Mouse (Mus musculus) thymus, postnatal 4 days (tissue): Measurements from ENCODE around the gene Foxj1.

ENCODE experiments used
- DNase-seq: peaks from one replicate; pipeline ENCODE4 v3.0.0; 2021

The Foxj1 gene

DNA sequence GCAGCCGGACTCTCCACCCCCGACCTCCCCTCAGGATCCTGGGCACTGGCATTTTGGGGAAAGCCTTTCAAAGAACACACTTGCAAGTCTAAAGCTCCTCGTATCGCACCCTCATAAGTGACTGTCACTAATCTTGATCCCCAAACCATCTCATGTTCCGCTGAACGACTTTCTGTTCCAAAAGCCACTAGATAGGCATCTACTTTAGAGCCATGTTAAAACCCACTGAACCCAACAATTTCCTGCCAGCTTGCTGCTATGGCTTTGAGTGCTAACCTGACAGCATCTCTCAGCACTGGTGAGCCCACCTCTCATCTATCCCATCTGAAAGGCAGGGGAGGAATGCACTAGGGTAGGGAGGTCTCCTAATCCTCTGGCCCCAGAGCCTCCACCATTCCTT, 2.3 kb upstream of the Foxj1 start:
- no peak for DNase-seq

DNA sequence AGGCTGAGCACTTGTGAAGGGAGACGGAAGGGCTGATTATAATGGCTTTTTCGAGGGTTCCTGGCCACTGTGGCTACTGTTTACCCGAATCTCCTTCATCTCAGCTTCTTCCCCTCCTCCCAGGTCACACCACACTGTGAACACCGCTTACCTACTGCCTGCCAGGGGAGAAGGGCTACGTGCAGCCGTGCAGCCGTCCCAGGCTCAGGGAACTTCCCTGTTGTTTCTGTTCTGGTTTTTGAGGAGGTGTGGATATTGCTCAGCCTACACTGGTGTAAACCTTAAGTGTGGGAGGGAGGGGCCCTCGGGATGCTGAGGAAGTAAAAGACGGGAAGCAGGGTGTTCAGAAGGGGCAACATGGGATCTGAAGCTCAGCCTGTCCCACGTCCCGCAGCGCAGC, 1.8 kb upstream of the Foxj1 start:
- DNase-seq: no peak

DNA sequence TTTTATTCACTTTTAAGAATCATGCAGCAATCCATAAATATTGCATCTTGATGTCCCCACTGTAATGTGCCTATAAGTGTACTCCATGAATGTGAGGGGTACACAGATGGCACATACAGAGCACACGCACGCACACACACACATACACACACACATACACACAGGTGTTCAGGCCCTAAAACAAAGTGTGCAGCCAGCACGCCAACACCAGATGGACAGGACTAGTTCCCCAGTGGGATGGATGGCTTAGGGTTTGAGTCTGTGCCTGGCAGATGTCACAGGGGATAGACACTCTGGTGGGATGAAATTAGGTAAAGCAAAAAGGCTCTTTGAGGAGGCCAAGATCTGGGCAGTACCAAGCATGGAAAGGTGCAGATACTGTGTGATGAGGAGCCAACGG, 1.2 kb upstream of the Foxj1 start:
- DNase-seq: no peak

DNA sequence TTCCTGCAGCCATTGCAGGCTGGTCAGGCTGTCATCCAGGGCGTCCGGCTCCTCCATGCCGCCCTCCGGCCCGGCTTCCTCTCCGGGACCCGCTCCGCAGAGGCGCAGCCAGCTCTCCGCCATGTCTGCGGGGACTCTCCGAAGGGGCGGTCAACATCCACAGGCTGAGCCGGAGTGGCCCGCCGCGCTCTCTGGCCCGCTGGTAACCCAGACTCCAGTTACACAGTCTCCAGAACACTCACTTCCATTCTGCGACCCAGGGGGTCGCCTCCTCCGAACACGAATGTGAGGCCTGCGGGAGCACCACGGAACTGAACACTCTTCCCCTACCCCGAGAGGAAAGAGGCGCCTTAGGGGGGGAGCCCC, 799 bp downstream of the Foxj1 start:
- no peak for DNase-seq

DNA sequence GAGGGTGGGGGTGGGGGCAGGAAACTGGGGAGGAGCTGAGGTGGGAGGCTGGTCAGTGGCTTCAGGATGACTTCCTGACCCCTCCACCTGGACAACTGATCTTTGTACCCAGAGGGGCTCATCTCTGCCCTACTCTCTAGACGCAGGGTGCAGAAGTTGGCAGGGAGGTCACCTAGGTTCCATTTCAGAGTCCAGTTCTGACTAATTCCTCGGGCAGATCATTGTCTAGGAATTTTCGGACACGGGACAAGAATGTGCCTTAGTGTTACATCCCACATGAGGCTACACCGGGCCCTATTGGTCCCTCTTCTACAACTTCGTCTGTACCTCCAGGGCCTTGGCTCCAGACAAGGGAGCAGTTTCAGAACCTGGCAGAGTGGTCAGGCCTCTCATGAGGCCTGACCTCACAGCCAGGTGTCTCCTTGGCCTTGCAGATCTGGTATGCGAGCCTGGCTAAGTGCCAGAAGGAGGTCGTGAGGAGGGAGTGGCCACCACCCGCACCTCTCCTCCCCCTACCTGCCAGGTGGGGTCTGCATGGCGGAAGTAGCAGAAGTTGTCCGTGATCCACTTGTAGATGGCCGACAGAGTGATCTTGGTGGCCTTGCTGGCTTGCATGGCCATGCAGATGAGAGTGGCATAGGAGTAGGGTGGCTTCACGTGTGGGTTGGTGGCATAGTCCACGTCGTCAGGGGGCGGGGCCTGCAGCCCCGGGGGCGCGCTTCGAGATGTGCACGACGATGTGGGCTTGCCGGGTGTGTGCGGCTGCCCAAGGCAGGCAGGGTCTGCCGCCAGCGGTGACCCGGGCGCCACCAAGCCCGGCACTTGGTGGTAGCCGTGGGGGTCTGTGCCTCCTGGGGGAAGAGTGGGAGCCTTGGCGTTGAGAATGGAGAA, 1.4 kb downstream of the Foxj1 start:
- peak; percentile 48 for DNase-seq

DNA sequence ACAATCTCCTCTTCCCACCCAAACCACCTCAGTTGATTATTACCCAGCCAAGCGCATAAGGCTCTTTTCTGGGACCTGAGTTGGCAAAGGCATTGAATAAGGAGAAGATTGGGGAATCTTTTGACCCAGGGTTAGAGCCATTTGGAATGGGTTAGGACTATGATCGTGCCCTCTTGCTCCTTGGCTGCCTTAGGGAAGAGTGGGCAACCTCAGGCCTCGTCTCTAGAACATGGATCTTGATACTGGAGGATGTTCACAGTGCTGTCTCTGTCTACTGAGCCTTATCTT, 2.3 kb downstream of the Foxj1 start:
- DNase-seq: no peak

DNA sequence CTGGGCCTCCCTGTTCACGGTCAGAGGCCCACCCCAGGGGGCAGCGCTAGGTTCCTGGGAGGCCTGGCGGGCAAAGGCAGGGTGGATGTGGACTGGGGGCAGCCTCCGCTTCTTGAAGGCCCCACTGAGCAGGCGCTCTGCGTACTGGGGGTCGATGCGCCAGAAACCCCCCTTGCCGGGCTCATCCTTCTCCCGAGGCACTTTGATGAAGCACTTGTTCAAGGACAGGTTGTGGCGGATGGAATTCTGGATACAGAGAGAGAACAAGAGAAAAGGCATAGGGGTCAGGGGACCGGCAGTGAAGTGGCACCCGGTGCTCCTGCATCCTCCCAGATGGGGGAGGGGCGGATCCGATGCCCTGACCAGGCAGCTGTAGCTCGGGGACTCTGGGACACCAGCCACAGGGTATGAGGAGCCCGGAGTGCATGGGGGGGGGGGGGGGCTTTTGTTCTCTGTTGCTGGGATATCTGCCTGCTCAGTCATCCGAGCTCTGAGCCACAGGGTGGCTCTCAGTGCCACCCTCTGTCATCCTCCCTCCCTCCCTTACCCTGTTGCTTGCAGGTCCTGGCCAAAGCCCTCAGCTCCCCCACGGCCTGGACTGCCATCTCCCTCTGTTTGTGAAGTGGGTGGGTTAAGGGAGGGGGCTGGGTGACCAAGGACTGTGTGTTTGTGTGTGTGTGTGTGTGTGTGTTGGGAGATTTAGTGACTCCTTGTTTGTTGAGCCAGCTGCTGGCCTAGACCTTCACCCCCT, 2.8 kb downstream of the Foxj1 start:
- no peak for DNase-seq

DNA sequence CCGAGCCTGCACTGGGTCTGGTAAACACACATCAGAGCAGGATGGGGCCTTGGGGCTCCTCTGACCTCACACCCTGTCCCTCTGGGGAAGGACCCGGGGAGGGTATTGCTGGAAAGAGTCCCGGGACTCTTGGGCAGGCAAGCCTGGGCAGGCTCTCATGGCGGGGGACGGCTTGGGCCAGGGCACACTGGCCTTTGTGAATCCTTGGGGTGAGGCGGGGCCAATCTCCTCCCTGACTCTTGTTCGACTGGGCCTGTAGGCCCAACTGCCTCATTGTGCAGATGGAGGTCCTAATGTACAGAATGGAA, 5.0 kb downstream of the Foxj1 start:
- no peak for DNase-seq

DNA sequence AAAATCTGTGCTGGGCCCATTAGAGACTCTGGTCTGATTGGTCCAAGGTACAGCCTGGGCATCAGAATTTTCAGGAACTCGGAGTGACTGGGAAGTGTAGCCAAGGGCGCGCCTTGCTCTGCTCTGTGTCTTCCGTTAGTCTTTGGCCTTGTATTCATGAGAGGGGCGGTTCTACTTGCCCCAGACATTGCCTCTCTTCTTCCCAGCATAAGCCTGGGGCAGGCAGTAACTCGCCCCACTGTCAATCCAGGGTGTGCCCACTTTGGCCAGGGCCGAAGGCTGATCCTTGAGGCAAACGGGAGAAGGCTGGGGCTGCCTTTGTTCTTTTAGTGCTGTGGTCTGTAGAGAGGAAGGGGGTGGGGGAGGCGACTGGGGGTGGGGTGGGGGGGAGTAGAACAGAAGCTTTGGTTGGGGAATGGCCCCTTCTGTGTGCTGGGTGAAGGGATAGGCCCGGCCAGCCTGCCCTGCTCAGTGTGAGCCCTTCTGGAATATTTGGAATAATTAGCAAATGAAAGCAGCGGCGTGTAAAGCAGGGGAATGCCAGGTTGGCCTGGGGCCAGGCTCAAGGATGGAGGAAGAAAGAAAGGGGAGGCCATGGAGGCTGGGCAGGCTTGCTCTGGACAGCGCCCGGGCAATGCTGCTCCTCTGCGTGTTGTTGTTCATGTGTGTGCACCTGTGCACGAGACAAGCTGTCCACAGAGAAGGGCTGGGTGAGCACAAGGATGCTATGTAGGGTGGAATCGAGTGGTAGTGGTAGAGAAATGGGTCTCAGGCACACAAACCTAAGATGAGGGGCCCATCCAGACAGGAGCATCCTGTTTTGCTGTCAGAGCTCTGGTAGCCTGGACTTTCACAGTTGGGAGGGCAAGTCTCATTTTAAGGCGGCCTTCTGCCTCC, 5.6 kb downstream of the Foxj1 start:
- DNase-seq: no peak

DNA sequence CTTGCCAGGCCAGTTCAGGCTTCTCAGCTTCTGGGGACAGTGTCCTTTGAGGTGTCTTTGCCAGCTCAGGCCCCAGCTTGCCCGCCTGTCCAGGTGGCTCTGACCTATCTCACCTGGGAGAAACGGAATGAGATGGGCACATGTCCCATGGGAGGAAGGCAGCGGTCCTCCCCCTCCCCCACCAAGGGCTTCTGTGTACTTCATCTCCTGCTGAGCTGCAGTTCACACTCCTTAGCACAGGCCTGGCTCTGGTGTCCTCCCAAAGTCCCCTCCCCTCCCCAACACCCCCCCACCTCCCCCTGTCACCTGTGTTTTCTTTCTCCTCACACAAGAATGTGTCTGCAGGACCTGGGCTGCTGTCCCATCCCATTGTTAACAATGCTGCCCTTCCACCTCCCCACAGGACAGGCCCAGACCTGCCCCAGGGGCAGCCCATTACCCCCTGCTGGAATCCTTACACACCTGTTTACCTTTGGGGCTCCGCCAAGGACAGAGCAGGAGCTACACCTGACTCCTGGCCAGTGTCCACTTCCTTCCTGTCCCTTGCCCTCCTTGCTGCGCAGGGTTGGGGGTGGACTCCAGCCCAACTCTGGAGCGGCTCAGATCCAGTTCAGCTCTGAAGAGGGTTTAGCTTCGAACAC, 8.1 kb downstream of the Foxj1 start:
- no peak for DNase-seq

DNA sequence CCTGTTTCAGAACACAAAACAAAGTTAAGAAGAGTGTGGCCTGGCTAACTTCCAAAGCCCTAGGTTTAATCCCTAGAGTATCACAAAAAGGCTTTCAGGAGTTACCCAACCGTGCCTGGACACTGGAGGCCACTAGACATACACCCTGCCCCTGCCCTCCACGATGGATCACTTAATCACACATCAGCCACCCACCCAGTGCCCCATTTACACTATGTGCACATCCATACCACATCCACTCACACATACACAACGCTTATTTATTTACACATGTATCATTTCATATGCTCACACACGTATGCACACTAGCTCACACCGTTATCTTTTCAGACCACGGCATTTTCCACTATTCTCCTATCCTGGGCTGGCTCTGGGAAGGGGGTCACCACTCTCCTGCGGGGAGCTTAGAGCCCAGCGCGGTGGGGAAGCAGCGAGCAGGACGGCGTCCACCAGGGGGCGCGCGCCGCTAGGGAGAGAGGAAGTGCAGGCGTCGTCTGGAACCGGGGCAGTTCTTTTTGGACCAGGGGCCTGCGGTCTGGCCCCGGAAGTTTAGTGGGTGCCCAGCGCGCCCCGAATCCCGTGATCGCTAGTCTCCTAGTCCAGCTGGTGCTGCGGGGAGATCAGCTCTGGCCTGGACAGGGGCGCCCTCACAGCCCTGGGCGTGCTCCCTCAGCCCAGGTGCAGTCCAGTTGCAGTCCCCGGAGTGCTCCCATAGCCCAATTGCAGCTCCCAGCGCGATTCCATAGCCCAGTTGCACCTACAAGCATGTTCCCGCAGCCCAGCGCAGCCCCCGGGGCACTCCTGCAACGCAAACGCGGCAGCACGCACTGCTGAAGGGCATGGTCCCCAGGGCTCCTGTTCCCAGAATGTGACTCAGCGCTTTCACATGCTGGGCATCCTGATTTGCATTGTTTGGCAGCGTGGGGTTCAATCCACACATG, 16.2 kb downstream of the Foxj1 start:
- peak; percentile 98 for DNase-seq

DNA sequence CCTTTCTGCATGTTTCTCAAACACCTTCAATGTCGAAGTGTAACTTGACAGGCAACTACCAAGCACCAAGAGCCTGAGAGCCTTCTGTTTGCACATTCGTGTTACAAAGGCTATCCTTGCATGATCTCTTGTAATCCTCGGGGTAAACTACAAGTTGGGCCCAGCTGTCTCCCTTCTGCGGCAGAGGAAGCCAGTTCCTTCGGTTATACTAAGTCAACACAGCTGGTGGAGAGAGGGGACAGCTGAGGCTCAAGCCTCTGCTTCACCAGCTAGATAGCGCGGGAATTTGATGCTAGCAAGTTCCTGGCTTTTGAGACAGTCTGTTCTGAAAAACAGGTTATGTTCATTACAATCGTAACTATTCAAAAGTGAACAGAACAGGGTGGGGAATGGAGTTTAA, 22.8 kb downstream of the Foxj1 start:
- DNase-seq: peak; percentile 37

DNA sequence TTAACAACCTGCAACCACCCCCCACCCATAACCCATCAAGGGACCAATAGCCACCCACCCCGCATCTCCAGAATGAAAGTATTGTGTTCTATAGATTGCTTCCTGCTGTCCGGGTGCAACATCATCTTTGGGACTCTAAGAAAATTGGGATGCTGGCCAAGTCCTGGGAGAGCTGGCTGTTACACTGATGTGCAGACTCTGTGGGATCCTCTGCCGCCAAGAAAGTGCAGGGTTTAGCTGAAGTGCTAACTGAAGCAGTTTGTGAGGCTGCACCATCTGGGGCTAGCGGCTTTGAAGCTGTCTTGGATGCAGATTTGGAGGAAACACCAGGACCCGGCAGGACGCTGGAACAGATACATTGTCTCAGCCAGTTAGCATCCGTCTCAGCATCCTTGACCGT, 24.0 kb downstream of the Foxj1 start:
- peak; percentile 8 for DNase-seq

DNA sequence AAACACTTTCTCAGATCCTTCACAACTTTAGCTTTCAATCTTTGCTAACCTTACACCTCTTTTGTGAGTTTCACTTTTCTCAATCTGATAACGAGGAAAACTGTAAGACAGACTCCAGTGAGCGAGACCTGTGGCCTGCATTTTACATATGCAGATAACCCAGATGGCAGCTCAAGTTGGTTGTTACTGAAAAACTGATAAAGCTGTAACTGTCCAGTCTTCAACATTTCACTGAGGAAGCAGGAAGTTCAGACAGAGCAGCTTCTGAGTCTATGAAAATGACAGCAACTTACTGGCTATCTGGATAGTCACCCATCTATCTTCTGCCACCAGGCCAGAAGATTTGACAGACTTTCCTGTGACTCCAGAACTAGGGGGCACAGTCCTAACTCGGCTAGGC, 25.6 kb downstream of the Foxj1 start:
- no peak for DNase-seq

DNA sequence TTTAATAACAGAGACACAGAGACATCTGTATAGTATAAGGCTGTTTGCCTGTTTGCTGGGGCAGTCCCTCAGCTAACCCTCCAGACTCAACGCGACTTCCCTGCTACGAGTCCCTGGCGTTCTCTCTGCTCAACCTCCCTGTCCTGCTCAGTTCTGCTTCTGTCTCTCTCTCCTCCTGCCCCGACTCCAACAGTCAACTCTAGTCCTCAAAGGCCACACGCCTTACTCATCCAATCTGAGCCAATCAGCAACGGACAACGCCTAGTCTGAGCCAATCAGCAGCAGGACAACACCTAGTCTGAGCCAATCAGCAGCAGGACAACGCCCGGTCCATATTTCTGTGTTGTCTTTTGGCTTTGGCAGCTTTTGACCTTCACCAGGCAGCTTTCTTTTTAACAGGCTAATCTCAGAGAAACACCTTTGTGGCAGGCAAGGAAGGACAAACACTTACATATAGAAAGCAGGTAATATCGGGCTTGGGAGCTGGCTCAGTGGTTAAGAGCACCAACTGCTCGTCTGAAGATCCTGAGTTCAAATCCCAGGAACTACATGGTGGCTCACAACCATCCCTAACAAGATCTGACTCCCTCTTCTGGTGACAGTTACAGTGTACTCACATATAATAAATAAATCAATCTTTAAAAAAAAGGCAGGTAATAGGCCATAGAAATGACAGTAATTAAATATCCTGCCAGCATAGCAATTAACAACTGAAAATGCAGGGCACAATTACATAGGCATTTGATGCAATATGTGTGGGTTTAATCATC, 27.3 kb downstream of the Foxj1 start:
- DNase-seq: peak; percentile 10

DNA sequence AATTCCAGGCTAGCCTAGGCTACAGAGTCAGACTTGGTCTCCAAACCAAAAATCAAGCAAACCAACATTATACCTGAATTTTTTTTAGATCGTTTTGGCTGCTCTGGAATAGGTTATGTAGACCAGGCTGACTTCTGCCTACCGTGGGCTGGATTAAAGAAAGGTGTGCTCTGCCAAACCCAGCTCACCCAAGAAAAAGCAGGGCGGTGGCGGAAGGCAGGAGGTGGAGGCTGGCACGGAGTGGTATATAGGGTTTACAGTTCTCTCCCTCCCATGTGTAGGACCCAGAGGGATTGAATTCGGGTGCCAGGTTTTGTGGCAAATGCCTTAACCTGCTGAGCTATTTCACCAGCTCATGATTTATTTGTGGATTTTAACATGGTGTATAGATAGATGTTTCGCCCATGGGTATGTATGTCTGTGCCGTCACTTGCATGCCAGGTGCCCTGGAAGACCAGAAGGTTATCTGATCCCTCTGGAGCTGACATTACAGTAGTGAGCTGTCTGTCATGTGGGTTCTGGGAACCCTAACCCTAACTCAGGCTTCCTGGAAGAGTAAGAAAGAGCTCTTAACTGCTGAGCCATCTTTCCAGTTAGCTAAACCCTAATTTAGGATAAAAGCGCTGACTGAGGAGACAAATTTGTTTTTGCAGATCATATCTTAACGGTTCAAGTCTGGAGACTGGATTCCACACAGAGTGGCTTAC, 28.0 kb downstream of the Foxj1 start, which contains the start of gene Exoc7:
Gene Exoc7 (minus strand): TSS at position 215 of the 707 bp plus-strand sequence.
- peak; percentile 26 for DNase-seq

DNA sequence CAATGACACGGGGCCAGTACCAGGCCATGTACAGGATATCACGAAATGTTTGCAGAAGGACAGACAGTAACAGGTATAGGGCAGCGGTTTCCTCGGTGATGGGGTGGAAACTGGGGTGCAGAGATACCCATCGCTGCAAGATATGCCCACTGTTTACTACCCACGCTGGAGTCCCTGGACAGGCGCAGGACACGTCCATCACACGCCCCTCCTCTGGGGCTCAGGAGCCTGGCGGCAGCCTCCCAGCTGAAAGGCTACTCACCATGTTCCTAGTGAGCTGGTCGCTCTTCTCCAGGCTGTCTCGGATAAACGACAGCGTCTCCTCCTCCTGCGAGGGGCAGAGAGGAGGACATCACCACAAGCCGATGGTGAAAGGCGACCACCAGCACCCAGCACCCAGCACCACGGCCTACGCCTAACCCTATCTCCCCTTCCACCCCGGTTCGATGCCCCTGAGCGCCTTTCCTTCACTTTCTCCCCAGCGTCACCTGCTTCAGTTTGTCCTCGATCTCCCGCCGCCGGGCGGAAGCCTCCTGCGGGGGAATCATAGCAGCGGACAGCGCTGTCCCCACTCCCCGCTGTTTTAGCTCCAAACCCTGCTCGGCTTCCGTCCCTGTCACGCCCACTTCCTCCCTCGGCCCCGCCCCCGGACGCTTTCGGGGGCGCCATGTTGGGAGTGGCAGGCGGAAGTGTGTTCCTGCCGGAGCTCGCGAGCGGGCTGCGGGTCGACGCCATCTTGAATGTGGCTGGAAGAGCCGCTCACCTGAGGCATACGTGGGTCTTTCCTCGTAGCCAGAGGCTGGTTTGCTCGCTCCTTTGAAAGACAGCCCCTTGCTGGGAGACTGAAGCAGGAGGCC, 28.8 kb downstream of the Foxj1 start:
- peak; percentile 97 for DNase-seq

DNA sequence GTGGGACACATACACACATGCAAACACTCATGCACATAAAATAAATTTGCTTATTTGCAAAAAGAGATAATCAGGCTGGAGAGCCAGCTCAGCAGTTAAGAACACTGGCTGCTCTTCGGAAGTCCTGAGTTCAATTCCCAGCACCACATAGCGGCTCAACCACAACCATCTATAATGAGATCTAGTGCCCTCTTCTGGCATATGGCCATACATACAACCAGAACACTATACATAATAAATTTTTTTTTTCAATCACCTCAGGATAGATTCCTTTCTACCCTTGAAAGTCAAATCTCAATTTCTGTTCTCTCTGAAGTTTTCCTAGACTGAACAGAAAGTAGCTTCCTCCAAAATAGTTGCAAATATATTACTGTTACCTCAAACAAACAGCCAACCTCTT, 29.8 kb downstream of the Foxj1 start:
- DNase-seq: no peak

DNA sequence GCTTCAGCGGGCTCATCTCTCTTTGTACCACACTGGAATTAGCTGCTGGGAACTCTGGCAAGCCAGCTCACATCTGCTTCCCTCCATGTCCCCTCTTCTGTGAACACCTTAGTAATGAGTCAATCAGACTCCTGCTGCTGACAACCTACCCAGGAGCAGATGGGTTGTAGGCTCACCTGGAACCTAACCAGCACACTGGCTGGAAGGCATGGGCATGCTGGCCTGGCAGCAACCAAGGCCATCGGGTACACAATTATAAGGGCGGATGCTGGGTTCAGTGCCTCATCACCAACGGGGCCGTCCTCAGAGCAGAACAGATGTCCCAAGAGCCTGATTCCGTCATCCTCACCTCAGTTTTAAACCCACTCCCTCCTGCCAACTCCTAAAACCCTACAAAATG, 36.6 kb downstream of the Foxj1 start:
- DNase-seq: no peak

DNA sequence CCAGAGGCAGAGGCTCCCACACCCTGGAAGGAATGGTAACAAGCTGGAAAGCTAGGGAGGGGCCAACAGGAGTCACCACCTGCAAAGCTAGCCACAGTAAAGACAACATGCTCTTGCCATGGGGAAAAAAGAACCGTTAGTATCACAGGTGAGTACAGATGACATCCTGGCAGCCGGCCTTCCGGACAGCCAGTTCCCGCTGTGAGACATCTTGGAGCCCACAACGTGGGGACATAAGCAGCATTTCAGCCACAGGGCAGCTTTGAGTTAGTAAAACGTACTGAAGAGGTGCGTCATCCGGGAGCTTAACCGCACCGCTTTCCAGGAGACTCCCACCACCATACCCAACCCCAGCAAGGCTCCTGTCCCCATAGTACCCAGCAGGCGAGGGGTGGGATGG, 37.0 kb downstream of the Foxj1 start:
- no peak for DNase-seq
